Mouse (Mus musculus) erythroid progenitor cell, adult 5-6 weeks (primary cell): ENCODE measurements around the gene Tnrc6b. TPM values are rescaled to one million over a fixed set of nuclear protein-coding genes. Genes with fewer than 3 reads are reported as not detected.
A peak's percentile ranks its signal among the peaks of the same experiment; 100 is the strongest.

Experiments
- ATAC-seq: replicated peaks from 2 replicates; pipeline ENCODE4 v1.8.0; 2016; ENCODE audit warnings: moderate number of reproducible peaks, mild to moderate bottlenecking, moderate TSS enrichment, inconsistent platforms; ENCODE audit not compliant: poor library complexity, low FRiP score, severe bottlenecking
- total RNA-seq, 2 experiments: library from RNA; stranded (forward) in 1 of 2; stranded (reverse) in 1 of 2; fragments of 150-400 nt in 1 of 2; fragments of 186-747, 209-891 nt in 1 of 2; gene quantifications; 2 replicates each; pipeline versions ENCODE4 v1.2.3 to v1.2.4; 2015 to 2017; ENCODE audit warnings: low replicate concordance in 2 of 2

Tnrc6b gene
- total RNA-seq, 2 experiments from 2014 or later, result 113 to 357 TPM

GRCm38 (mm10) chr15:80697564-80697963 is 13.5 kb upstream of the Tnrc6b start:
- no peak for ATAC-seq

GRCm38 (mm10) chr15:80701481-80702257 is 9.4 kb upstream of the Tnrc6b start:
- no peak for ATAC-seq

- no peak for ATAC-seq
Measured at GRCm38 (mm10) chr15:80702910-80703309, 8.2 kb upstream of the Tnrc6b start.

GRCm38 (mm10) chr15:80703495-80703894 is 7.6 kb upstream of the Tnrc6b start:
- ATAC-seq, result no peak

GRCm38 (mm10) chr15:80704267-80704666 is 6.8 kb upstream of the Tnrc6b start:
- peak; percentile 77 for ATAC-seq

GRCm38 (mm10) chr15:80705828-80706549 is 5.1 kb upstream of the Tnrc6b start:
- 0 out of 2 replicates have a peak, but pooled peaks have one; percentile 22 for ATAC-seq

GRCm38 (mm10) chr15:80706596-80706995 is 4.5 kb upstream of the Tnrc6b start:
- ATAC-seq, result no peak

GRCm38 (mm10) chr15:80707088-80707487 is 4.0 kb upstream of the Tnrc6b start:
- ATAC-seq, result peak; percentile 13

GRCm38 (mm10) chr15:80709593-80709992 is 1.5 kb upstream of the Tnrc6b start:
- ATAC-seq, result no peak

GRCm38 (mm10) chr15:80710257-80710607 is 881 bp upstream of the Tnrc6b start:
- ATAC-seq, result no peak

GRCm38 (mm10) chr15:80711401-80712151 is 463 bp downstream of the Tnrc6b start:
- peak; percentile 5; the same call in 1 of the 2 replicates for ATAC-seq

GRCm38 (mm10) chr15:80714299-80714698 is 3.2 kb downstream of the Tnrc6b start:
- ATAC-seq, result no peak

- ATAC-seq, result no peak
Measured at GRCm38 (mm10) chr15:80716631-80717135, 5.6 kb downstream of the Tnrc6b start.

- ATAC-seq, result no peak
Measured at GRCm38 (mm10) chr15:80717431-80717830, 6.3 kb downstream of the Tnrc6b start.

GRCm38 (mm10) chr15:80720249-80720648 is 9.1 kb downstream of the Tnrc6b start:
- no peak for ATAC-seq

- ATAC-seq, result no peak
Measured at GRCm38 (mm10) chr15:80721861-80722260, 10.7 kb downstream of the Tnrc6b start.

- no peak for ATAC-seq
Measured at GRCm38 (mm10) chr15:80722366-80722765, 11.3 kb downstream of the Tnrc6b start.

GRCm38 (mm10) chr15:80729477-80729876 is 18.4 kb downstream of the Tnrc6b start:
- no peak for ATAC-seq

GRCm38 (mm10) chr15:80731043-80731442 is 19.9 kb downstream of the Tnrc6b start:
- ATAC-seq, result no peak

- no peak for ATAC-seq
Measured at GRCm38 (mm10) chr15:80731511-80731910, 20.4 kb downstream of the Tnrc6b start.
